Mouse (Mus musculus) liver, adult 2 months (tissue): Measurements from ENCODE around the gene Plpp2.

Experiments used
- CTCF ChIP-seq: fragments of 200-500 bp; IDR thresholded peaks from 2 replicates; pipeline ENCODE4 v1.5.1; 2011; ENCODE audit warnings: low read depth, low read length, control low read depth
- POLR2A ChIP-seq: fragments of 200-500 bp; IDR thresholded peaks from 2 replicates; pipeline ENCODE4 v1.6.1; 2011; ENCODE audit warnings: low read length, control low read depth; ENCODE audit not compliant: insufficient read depth; ENCODE audit errors: extremely low read depth

DNA sequence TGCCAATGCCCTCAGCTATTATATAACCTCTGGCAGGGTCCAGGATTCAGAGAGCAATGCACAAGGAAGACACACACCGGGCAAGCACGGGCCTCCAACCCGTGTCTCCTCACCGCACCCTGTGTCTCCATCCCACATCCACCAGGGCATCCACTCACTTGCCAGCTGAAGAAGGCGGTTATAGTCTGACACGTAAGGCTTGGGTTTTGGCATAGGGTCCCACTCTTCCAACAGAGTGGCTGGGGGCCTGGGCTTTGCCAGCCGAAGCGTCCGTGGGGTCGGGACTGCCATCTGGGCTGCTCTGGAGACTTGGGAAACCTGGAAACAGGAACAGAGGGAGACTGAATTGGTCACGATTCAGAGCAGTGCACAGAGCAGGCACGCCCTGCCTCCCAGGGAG lies 46.2 kb upstream of the Plpp2 start:
- TF ChIP-seq CTCF (no peak), POLR2A (no peak)
